Mouse (Mus musculus) liver, embryonic 11.5 days (tissue): ENCODE data around the gene Lsm2. TPM values are rescaled to one million over a fixed set of nuclear protein-coding genes. Genes with fewer than 3 reads are reported as not detected.
"Not testable (repeated sequence)": the region's sequence is repeated elsewhere in the genome, so short reads cannot be mapped to it uniquely, and the experiment has no call there.

Experiments used
- ATAC-seq: fragments of 200-750 bp; cut with Nextera tagmentation; replicated peaks from 2 replicates; pipeline ENCODE4 v1.8.0; 2017; ENCODE audit warnings: moderate number of reproducible peaks, mild to moderate bottlenecking, moderate TSS enrichment, moderate library complexity; ENCODE audit not compliant: low FRiP score
- DNase-seq: peaks from one replicate; pipeline ENCODE4 v3.0.0-alpha.2; 2017; ENCODE audit warnings: low spot score
- H3K27ac ChIP-seq: fragments of 300-500 bp; sonication (generic); 2 replicates; pipeline ENCODE4 v1.5.1; 2014; ENCODE audit warnings: mild to moderate bottlenecking, low read depth, low read length, control low read depth
- H3K27me3 ChIP-seq: fragments of 300-500 bp; sonication (generic); replicated peaks from 2 replicates; pipeline ENCODE4 v1.6.1; 2014; ENCODE audit warnings: low read length, mixed read lengths; ENCODE audit not compliant: control insufficient read depth, insufficient read depth
- H3K36me3 ChIP-seq: fragments of 300-500 bp; sonication (generic); 2 replicates; pipeline ENCODE4 v1.6.1; 2014; ENCODE audit warnings: mild to moderate bottlenecking, low read length, moderate library complexity, mixed read lengths; ENCODE audit not compliant: control insufficient read depth, insufficient read depth
- H3K4me1 ChIP-seq: fragments of 300-500 bp; sonication (generic); replicated peaks from 2 replicates; pipeline ENCODE4 v1.6.1; 2014; ENCODE audit warnings: low read length, mixed read lengths; ENCODE audit not compliant: control insufficient read depth, insufficient read depth
- H3K4me2 ChIP-seq: fragments of 300-500 bp; sonication (generic); 2 replicates; pipeline ENCODE4 v1.6.1; 2014; ENCODE audit warnings: mild to moderate bottlenecking, control low read depth, moderate library complexity
- H3K4me3 ChIP-seq: fragments of 300-500 bp; sonication (generic); 2 replicates; pipeline ENCODE4 v1.5.1; 2014; ENCODE audit warnings: low read depth, low read length, control low read depth
- H3K9ac ChIP-seq: fragments of 300-500 bp; sonication (generic); 2 replicates; pipeline ENCODE4 v1.6.1; 2014; ENCODE audit warnings: low read depth, low read length, control low read depth
- H3K9me3 ChIP-seq: fragments of 300-500 bp; sonication (generic); 2 replicates; pipeline ENCODE4 v1.6.1; 2016; ENCODE audit warnings: low read length, inconsistent platforms, mixed read lengths; ENCODE audit not compliant: control insufficient read depth
- WGBS: fragments of 180-500 bp; shearing (Covaris S2); extraction: QIAGEN DNeasy Blood & Tissue Kit; methylation state at CpG from one replicate; pipeline ENCODE4 v1.1.7; 2014; 5-methylcytosine and 5-hydroxymethylcytosine counted together
- polyA plus RNA-seq: library from polyadenylated mRNA; unstranded; fragments of >200 nt; fragmentation: Nextera tagmentation; extraction: Ambion mirVana; gene quantifications from 2 replicates; pipeline ENCODE4 v1.2.1, GENCODE M21; 2014

The Lsm2 gene
- polyA plus RNA-seq, 1 experiment from 2014 or later = 315 TPM

DNA sequence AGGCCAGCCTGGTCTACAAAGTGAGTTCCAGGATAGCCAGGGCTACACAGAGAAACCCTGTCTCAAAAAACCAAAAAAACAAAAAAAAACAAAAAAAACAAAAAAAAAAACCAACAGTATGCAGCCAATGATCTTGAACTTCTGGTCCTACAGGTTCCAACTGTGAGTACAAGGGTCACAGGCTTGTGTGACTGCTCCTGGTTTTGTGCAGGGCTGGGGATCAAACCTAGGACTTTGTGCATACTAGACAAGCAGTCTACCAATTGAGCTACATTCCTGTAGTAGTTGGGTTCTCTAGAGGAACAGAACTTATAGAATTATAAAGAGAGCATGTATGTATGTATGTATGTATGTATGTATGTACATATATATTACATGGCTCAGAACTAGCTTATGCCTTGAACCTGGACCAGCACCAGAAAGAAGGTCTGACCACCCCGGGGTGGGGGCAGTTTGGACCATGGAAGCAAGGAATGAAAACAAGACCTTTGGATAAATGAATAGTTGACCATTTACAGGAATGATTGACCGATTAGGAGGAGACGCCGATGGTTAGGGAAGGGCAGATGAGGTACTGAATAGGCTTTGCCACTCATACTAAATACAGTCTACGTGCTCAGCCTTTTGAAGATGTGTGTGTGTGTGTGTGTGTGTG lies 35.0 kb upstream of the Lsm2 start:
- H3K27me3 ChIP-seq = no peaks in the 10 kb centered on the region
- H3K9ac ChIP-seq = no peak overlapping the region
- peaks cover 10% of the 10 kb centered on the region; the same call in 1 of the 2 replicates for H3K4me1 ChIP-seq
- 81% methylated on average over 5 of the region's 5 CpGs for WGBS
- H3K4me3 ChIP-seq = no peak overlapping the region
- H3K4me2 ChIP-seq = no peak overlapping the region
- no peak overlapping the region for H3K27ac ChIP-seq
- ATAC-seq (no peak), DNase-seq (no peak)
- H3K9me3 ChIP-seq = no peaks in the 10 kb centered on the region
- H3K36me3 ChIP-seq = peaks cover 20% of the 10 kb centered on the region

GRCm38 (mm10) chr17:34947606-34948005 lies 34.1 kb upstream of the Lsm2 start:
- H3K36me3 ChIP-seq = peaks cover 20% of the 10 kb centered on the region
- H3K9me3 ChIP-seq = no peaks in the 10 kb centered on the region
- no peak overlapping the region for H3K9ac ChIP-seq
- 33% methylated on average over 8 of the region's 8 CpGs for WGBS
- no peak overlapping the region for H3K4me2 ChIP-seq
- H3K27ac ChIP-seq = no peak overlapping the region
- DNase-seq (no peak), ATAC-seq (no peak)
- peaks cover 6% of the 10 kb centered on the region; the same call in 1 of the 2 replicates for H3K4me1 ChIP-seq
- no peaks in the 10 kb centered on the region for H3K27me3 ChIP-seq
- H3K4me3 ChIP-seq = no peak overlapping the region

DNA sequence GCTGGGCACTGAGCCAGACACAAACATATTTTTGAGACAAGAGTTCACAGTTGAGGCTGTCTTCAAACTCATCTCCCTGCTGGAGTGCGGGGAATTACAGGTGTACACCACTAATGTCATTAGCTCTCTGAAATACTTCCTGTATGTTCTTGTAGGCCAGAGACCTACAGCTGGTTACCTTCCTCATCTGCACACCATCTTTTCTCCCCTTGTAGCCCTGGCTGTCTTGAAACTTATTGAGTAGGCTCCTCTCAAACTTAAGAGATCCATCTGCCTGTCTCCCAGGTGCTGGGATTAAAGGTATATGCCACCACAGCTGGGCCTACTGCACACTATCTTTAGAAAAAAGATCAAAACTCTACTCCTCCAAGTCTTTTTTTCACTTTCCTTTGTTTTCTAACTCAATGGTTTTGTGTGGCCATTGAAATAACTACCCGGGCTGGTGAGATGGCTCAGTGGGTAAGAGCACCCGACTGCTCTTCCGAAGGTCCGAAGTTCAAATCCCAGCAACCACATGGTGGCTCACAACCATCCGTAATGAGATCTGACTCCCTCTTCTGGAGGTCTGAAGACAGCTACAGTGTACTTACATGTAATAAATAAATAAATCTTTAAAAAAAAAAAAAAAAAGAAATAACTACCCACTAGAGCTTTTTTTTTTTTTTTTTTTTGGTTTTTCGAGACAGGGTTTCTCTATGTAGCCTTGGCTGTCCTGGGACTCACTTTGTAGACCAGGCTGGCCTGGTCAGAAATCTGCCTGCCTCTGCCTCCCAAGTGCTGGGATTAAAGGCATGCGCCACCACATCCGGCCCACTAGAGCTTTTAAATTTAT lies 32.7 kb upstream of the Lsm2 start:
- H3K36me3 ChIP-seq = peaks cover 20% of the 10 kb centered on the region
- ATAC-seq, H3K4me1 ChIP-seq, H3K27me3 ChIP-seq, H3K4me3 ChIP-seq, H3K9ac ChIP-seq, H3K4me2 ChIP-seq, H3K9me3 ChIP-seq, DNase-seq: not testable (repeated sequence)
- H3K27ac ChIP-seq = peak overlapping the region; percentile 99
- WGBS = 40% methylated on average over 9 of the region's 9 CpGs

DNA sequence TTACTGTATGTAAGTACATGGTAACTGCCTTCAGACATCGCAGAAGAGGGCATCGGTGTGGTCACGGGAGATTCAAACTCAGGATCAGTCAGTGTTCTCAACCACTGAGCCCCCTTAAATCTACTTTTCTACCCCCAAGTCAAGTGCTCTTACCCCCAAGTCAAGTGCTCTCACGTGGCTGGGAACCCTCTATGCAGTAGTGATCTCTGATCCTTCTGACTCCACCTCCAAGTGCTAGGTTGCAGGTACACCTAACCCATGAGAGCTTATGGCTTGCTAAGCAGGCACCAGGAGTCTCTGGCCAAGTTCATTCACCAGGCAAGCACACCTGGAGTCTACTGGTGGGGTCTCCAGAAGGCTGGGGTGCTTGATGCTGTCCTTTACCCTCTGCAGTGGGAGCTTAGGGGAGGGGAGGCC lies 32.1 kb upstream of the Lsm2 start:
- Histone ChIP-seq H3K4me2 (peak overlapping the region; percentile 70; the same call in 1 of the 2 replicates), H3K9ac (peak overlapping the region; percentile 34; the same call in 1 of the 2 replicates), H3K27me3 (no peaks in the 10 kb centered on the region), H3K4me1 (peaks cover 6% of the 10 kb centered on the region; the same call in 1 of the 2 replicates), H3K9me3 (no peaks in the 10 kb centered on the region), H3K4me3 (peak overlapping the region; percentile 94; the same call in 1 of the 2 replicates), H3K27ac (peak overlapping the region; percentile 99), H3K36me3 (peaks cover 20% of the 10 kb centered on the region)
- WGBS = 14% methylated on average over 4 of the region's 4 CpGs
- DNase-seq = peak; percentile 71
- peak; percentile 51 for ATAC-seq

- Histone ChIP-seq H3K36me3 (peaks cover 20% of the 10 kb centered on the region), H3K4me3 (peak overlapping the region; percentile 94), H3K4me2 (peak overlapping the region; percentile 70), H3K27me3 (no peaks in the 10 kb centered on the region), H3K27ac (peak overlapping the region; percentile 99), H3K9me3 (no peaks in the 10 kb centered on the region), H3K4me1 (peaks cover 6% of the 10 kb centered on the region; the same call in 1 of the 2 replicates), H3K9ac (peak overlapping the region; percentile 100)
- DNase-seq = no peak
- WGBS = 21% methylated on average over 10 of the region's 10 CpGs
- no peak for ATAC-seq
Observed at GRCm38 (mm10) chr17:34950514-34951455, 30.9 kb upstream of the Lsm2 start.

DNA sequence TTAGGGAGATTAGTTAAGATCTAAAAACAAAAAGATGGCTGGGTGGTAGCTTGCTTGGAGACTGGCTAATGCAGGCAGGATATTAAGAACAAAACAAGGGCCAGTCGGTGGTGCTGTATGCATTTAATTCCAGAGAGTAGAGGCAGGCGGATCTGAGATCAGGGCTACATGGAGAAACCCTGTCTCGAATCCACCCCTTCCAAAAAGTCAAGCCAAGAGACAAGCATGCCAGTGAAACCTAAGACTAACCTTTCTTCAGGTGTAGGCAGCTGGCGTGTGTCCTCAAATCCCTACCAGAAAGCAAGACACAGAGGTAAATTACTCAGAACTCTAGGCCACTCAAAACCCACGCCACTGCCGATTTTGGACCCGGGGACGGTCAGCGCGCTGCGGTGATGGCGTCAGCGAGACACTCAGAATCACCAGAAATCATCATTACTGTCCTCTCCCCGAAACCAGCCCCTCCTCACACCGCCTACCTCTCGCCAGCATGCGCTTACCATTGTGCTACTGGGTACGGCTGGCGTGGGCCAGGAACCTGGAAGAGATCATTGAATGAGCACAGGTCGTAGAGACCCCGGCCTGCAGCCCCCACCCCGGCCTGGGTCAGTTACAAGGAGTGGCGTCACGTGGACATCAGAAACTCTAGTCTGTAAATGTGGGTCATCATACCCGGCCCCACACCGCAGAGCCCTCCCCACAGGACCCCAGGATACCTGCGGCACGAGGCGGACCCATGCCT lies 29.9 kb upstream of the Lsm2 start:
- peak overlapping the region; percentile 70 for H3K4me2 ChIP-seq
- peaks cover 20% of the 10 kb centered on the region for H3K36me3 ChIP-seq
- DNase-seq (no peak), ATAC-seq (0 out of 2 replicates have a peak, but pooled peaks have one; percentile 16)
- peaks cover 6% of the 10 kb centered on the region; the same call in 1 of the 2 replicates for H3K4me1 ChIP-seq
- peak overlapping the region; percentile 100 for H3K9ac ChIP-seq
- H3K27me3 ChIP-seq = peaks cover under 1% of the 10 kb centered on the region; the same call in 1 of the 2 replicates
- under 1% methylated on average over 29 of the region's 29 CpGs for WGBS
- H3K9me3 ChIP-seq = no peaks in the 10 kb centered on the region
- H3K4me3 ChIP-seq = peak overlapping the region; percentile 94
- H3K27ac ChIP-seq = peak overlapping the region; percentile 99

DNA sequence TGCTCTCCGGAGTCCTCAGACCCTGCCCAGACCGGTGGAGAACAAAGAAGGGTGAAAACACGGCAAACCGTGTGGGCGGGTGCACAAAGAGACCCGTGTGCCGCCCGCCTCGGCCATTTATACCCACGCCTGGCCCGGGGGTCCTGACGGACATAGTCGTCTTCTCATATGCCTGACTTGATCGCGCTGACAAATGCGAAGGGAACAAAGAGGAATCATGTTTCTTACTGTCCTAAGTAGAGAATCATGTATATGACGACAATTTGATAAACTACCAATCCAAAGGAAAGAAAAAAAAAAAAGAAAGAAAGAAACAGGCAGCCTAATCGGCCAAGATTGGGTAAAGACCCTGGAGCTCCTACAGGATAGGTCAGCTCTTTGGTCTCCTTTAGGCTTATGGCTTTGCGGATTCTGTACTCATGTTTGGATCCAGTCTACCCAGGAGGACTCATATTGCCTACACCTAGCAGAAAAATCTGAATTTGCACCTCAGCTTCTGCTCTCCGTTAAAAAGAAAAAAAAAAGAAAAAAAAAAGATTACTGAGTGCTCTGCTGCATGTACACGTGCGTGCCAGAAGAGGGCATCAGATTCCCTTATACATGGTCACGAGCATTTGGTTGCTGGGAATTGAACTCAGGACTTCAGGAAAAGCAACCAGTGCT lies 29.2 kb upstream of the Lsm2 start:
- under 1% methylated on average over 23 of the region's 23 CpGs for WGBS

More for the DNA sequence above, 29.2 kb upstream of the Lsm2 start:
- DNase-seq (peak; percentile 89), ATAC-seq (peak; percentile 66)
- peaks cover 3% of the 10 kb centered on the region; the same call in 1 of the 2 replicates for H3K27me3 ChIP-seq
- H3K36me3 ChIP-seq = peaks cover 20% of the 10 kb centered on the region
- H3K27ac ChIP-seq = peak overlapping the region; percentile 99
- H3K9me3 ChIP-seq = no peaks in the 10 kb centered on the region
- H3K4me3 ChIP-seq = peak overlapping the region; percentile 94
- H3K9ac ChIP-seq = peak overlapping the region; percentile 100
- peaks cover 6% of the 10 kb centered on the region; the same call in 1 of the 2 replicates for H3K4me1 ChIP-seq
- peak overlapping the region; percentile 70 for H3K4me2 ChIP-seq
